Mouse (Mus musculus) megakaryocyte, embryonic 14.5 days (primary cell): ENCODE results near the gene Bri3.

Experiments
- FLI1 ChIP-seq: IDR thresholded peaks from 2 replicates; pipeline ENCODE4 v1.6.1; 2012; ENCODE audit warnings: low read length, inconsistent platforms, mixed read lengths
- GATA1 ChIP-seq: IDR thresholded peaks from 3 replicates; pipeline ENCODE4 v1.6.1; 2012; ENCODE audit warnings: mixed read lengths, low read length, inconsistent platforms, borderline replicate concordance

DNA sequence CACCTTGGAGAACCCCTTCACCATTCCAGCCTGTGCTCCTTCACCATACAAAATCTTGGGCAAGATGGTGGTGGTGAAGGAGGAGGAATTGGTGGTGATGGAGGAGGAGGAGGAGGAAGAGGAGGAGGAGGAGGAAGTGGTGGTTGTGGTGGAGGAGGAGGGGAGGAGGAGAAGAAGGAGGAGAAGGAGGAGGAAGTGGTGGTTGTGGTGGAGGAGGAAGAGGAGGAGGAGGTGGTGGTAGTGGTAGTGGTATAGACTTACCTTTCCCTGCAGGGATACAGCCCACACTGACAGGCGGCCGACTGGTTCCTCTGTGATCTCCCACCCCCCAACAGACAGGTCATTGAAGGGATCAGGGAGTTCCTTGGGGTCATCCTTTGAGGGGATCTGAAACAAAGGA, 28.2 kb upstream of the Bri3 start:
- no peak for TF ChIP-seq GATA1
- no peak for TF ChIP-seq FLI1
